Mouse (Mus musculus): ENCODE results near the gene Acot1.
"Not testable (repeated sequence)": the region's sequence is repeated elsewhere in the genome, so short reads cannot be mapped to it uniquely, and the experiment has no call there.

Gene Acot1

GRCm38 (mm10) chr12:84009171-84009965 lies at the start of gene Acot1:
Acot1 (plus strand) TSS chr12:84009490.
- peak; percentile 85 for DNase-seq (ENCODE audit: low read depth, low spot score)

- no peak for DNase-seq (ENCODE audit: low read depth, low spot score)
These were observed 44.1 kb upstream of the Acot1 start for GRCm38 (mm10) chr12:83965235-83965634.

DNA sequence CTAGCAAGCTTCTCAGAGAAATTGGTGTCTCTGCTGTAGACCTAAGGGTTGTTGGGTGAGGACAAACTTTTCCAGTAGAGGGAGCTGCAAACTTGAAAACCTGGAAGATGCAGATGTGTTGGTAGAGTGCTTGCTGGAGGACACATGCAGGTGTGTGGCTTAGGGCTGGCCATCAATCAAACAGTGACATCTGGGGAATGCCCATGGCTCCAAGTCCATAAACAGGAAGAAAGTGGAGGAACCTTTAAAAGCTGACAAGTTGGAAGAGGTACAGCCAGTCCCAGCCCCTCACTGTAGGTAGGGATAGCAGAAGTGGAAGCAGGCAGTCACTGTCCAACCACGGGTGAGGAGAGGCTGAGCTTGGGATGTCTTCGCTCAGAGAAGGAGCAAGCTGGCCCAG lies 37.2 kb upstream of the Acot1 start:
- DNase-seq (ENCODE audit: low read depth, low spot score), result peak; percentile 50

GRCm38 (mm10) chr12:83978862-83979261 lies 30.4 kb upstream of the Acot1 start:
- no peak for DNase-seq (ENCODE audit: low read depth, low spot score)

GRCm38 (mm10) chr12:83981615-83982014 lies 27.7 kb upstream of the Acot1 start:
- DNase-seq (ENCODE audit: low read depth, low spot score), result no peak

- no peak for DNase-seq (ENCODE audit: low read depth, low spot score)
These were observed 24.5 kb upstream of the Acot1 start, which contains the start of gene Heatr4 for GRCm38 (mm10) chr12:83984752-83985151. Heatr4 (minus strand) TSS chr12:83984852.

- peak; percentile 19 for DNase-seq (ENCODE audit: low read depth, low spot score)
These were observed 22.1 kb upstream of the Acot1 start for GRCm38 (mm10) chr12:83987242-83987582.

GRCm38 (mm10) chr12:83987583-83988441 lies 21.5 kb upstream of the Acot1 start, which contains the start of gene Acot2:
Acot2 (plus strand) TSS chr12:83987861.
- peak; percentile 86 for DNase-seq (ENCODE audit: low read depth, low spot score)

DNA sequence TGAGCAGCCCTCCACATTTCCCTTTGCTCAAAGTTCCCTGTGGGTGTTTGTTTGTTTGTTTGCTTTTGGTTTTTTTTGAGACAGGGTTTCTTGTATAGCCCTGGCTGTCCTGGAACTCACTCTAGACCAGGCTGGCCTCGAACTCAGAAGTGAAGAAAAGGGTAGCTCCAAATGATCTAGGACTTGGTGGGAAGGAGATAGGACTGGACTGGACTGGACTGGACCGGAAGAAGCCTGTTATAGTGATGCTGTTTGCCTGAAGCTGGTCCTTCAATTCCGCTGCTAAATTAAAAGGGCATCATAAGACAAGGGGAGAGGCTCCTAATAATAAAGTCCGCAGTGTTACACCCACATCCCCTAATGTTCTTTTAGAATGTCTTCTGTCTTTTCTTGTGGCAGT lies 20.8 kb upstream of the Acot1 start:
- DNase-seq (ENCODE audit: low read depth, low spot score), result no peak

DNA sequence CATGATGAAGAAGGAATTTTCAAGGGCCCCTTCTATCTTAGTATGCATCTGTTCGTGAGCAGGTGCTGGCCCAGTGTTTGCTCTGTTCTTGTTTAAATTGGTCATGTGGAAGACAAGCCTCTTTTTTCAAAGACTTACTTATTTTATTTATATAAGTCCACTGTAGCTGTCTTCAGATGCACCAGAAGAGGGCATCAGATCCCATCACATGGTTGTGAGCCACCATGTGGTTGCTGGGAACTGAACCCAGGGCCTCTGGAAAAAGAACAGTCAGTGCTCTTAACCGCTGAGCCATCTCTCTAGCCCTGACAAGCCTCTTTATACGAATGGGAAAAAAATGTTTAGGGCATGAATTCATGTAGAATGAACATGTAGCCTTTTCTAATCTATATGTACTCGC lies 19.9 kb upstream of the Acot1 start:
- DNase-seq (ENCODE audit: low read depth, low spot score), result no peak

GRCm38 (mm10) chr12:83997221-83997620 lies 12.1 kb upstream of the Acot1 start:
- DNase-seq (ENCODE audit: low read depth, low spot score), result no peak

DNA sequence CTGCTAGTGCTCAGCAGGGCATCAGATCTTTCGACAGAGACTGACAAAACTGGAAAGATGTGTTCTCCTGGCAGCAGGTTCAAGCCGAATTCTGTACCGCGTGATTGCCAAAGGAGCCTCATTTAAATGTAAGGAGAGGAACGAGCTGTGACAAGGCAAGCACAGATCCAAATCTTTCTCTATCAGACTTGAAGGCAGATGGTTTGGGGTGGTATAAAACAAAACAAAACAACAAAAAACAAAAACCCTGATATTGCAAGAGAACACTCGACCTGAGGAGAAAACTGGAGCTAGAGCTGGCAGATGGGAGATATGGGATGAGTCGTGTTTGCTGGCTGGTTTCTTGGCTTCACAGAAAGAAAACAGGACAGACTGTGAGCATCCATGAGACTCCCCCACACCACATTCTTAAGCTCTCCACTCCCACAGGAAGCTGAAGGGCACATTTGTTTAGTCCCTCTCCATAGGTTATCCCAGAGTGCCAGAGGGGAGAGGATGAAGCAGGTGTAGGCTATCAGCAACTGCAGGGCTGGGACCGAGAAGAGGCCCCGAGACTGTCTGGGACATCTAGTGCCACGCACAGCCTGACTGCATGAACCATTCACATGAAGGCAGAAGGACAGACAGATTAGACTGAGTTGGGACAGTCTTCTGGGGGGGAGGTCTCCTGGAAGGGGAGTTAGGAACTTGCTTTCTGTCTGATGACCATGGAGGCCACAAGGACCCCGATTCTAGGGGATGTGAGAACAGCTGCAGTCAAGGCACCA lies 10.8 kb upstream of the Acot1 start:
- no peak for DNase-seq (ENCODE audit: low read depth, low spot score)

DNA sequence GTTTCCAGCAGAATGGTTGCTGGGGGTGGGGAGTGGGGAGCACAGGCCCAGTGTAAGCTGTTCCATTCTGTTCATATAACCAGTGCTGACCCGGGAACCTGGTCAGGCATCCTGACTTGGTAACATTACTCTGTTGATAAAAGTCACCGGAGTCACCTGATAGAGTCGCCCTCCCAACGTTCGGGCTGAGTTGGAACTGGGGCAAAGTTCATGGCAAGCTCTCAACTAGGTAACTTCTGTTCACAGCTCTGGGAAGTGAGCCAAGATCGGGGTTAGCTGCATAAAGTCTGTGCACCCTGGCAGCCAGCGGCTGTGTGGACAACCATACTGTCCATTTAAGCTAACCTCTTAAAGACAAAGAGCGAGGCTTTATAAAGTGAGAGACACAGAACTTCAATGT lies 10.1 kb upstream of the Acot1 start:
- not testable (repeated sequence) for DNase-seq (ENCODE audit: low read depth, low spot score)

- DNase-seq (ENCODE audit: low read depth, low spot score), result no peak
These were observed 8.9 kb upstream of the Acot1 start for GRCm38 (mm10) chr12:84000418-84000817.

GRCm38 (mm10) chr12:84003866-84004265 lies 5.4 kb upstream of the Acot1 start:
- no peak for DNase-seq (ENCODE audit: low read depth, low spot score)

- no peak for DNase-seq (ENCODE audit: low read depth, low spot score)
These were observed 1.0 kb upstream of the Acot1 start for GRCm38 (mm10) chr12:84008251-84008650.

- DNase-seq (ENCODE audit: low read depth, low spot score), result no peak
These were observed 561 bp upstream of the Acot1 start for GRCm38 (mm10) chr12:84008729-84009128.

- DNase-seq (ENCODE audit: low read depth, low spot score), result no peak
These were observed 911 bp downstream of the Acot1 start for GRCm38 (mm10) chr12:84010201-84010600.

GRCm38 (mm10) chr12:84011251-84012040 lies 2.2 kb downstream of the Acot1 start:
- peak; percentile 74 for DNase-seq (ENCODE audit: low read depth, low spot score)

GRCm38 (mm10) chr12:84013130-84013529 lies 3.8 kb downstream of the Acot1 start:
- no peak for DNase-seq (ENCODE audit: low read depth, low spot score)

DNA sequence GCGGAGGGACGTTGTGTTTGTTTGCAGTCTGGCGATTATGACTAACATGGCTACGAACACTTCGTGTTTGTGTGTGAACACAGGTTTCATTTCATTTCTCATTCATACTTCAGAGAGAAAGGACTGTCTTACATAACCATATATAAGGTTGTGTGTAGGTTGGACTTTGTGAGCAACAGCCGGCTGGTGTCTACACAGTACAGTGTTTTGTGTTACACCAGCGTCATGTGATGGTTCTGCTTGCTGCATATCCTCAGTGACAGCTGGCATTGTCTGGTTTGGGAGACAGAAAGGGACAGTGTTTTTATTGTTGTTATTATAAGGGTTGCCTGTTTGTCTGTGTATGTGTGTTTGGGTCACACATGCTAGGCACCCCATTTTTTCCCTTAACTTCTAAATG lies 4.4 kb downstream of the Acot1 start:
- DNase-seq (ENCODE audit: low read depth, low spot score), result no peak
